Mouse (Mus musculus): ENCODE measurements around the gene Prpsap1.

DNA sequence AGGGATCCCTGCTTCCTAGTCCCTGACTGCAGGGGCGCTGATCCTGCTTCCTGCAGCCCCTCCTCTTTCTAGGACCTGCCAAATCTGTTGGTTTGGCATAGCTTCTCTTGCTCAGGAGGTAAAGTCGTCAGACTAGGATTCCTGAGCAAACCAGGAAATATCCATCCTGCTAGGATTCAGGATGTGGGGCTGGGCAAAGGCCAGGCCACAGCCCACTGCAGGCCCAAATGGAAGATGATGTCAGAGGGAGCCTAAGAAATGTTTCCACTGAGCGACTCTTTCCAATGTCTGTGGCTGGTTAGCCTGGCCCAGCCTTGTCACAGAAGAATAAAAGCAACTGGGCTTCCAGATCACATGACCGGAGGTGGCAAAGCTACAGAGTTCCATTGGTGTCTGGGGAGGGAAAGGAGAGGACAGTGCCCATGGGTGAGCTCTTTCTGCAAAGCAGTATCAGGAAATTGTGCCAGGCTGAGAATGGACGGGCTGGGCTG is 29.7 kb upstream of the Prpsap1 start:
- no peak for TF ChIP-seq CTCF (IDR thresholded peaks at IDR 0.05; ENCODE audit: low read depth)
- no peak for TF ChIP-seq EP300 (IDR thresholded peaks at IDR 0.05; ENCODE audit: low read depth)
